Mouse (Mus musculus) heart, postnatal 14 days (tissue): Measurements from ENCODE around the gene Camta1. TPM values are rescaled to one million over a fixed set of nuclear protein-coding genes. Genes with fewer than 3 reads are reported as not detected.
A peak's percentile ranks its signal among the peaks of the same experiment; 100 is the strongest.

Experiments used
- DNase-seq, 2 experiments: peaks; one replicate each; pipeline ENCODE4 v3.0.0; 2021 to 2022
- intact Hi-C: fragments of 180-260 bp; cut with DNase I; formaldehyde crosslinking; loops from one replicate; pipeline ENCODE4 v1.15.1; 2025
- total RNA-seq, 2 experiments: library from RNA; stranded (reverse); gene quantifications; 2 replicates each; pipeline ENCODE4 v1.2.3; 2021

Camta1 gene
- total RNA-seq, 2 experiments from 2014 or later = 193 to 199 TPM

DNA sequence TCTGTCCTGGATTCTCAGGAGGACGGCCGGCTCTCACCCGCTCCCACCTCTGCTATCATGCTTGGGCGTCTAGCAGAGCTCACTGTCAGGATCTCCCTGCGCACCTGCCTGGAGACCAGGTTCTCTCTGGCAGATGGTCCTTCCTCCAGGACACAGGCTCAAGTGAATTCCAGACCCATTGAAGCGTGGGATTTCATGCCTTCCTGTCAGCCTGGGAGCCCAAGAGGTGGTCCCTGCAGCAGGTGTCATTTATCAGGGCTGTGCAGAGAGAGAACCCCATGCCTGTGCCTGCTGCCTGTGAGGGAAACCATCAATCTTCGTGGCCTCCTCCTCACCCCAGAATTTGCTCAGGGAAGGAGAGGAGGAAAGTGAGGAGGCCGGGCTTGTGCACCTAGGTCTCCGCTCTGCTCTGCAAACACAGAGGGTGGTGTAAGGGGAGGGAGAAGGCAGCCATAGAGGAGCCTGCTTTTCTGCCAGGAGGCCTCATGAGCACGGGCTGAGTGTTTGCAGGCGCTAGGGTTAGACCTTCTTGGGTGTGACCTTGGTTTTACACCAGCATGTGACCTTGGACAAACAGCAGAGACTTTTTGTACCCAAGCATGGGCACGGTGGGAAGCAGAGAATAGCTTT, 551.5 kb downstream of the Camta1 start:
- DNase-seq = no peak
- intact Hi-C loops = no loop called here

DNA sequence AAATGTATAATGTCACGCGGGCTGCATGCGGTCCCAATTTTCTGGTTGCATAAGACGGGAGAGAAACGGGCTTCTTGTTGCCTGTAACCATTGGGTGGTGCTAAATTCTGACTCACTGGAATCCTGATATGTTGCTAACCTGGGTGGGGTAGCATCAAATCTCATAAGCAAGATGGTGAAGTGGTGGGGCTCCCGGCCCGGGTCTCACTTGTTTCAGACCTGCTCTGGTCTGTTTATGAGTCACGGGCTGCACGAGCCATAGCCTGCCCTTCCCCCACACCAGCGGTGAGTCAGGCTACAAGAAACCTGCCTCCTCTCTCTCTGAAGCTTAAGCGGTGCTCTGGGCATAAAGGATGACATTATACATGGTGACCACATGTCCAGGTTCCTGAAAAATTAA, 554.8 kb downstream of the Camta1 start:
- intact Hi-C loops = no loop called here
- DNase-seq = no peak

DNA sequence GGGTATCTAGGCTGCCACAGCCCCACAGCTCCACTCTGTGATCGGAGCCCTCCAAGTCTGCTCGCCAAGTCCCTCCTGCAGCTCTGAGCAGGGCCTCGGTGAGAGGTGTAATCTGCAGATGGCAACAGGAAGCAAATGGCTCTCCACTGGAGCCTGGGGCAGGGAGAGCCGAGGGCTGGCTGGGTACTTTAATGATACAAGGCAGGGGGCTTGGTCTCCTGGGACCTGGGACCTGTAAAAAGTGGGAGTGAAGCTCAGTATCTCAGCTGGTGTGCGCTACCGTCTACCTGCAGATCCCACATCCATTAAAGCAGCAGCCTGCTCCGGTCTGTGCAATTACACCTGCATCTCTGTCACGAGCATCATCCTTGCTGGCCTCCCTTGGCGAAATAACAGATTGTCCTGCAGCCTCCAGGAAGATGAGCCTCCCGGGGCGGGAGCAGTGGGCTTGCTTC, 555.3 kb downstream of the Camta1 start:
- intact Hi-C loops = no loop called here
- DNase-seq = no peak

DNA sequence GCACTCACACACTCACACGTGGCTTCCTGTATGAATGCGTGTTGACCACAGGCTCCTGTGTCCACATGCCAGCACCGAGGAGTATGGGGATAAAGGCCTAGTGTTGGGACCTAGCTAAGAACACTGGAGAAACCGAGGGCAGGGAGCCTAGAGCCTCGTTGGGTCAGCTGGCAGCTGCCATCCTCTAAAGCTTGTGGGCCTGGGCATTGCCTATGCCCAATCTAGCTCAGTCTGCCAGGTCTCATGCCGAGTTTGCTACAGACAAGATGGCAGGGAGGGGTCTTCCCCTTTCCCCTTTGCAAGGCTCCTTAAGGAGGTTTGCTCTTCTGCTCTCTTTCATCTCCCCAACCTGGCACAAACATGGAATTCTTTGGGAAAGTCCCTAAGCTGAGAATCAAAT, 555.9 kb downstream of the Camta1 start:
- no peak for DNase-seq
- intact Hi-C loops = no loop called here

DNA sequence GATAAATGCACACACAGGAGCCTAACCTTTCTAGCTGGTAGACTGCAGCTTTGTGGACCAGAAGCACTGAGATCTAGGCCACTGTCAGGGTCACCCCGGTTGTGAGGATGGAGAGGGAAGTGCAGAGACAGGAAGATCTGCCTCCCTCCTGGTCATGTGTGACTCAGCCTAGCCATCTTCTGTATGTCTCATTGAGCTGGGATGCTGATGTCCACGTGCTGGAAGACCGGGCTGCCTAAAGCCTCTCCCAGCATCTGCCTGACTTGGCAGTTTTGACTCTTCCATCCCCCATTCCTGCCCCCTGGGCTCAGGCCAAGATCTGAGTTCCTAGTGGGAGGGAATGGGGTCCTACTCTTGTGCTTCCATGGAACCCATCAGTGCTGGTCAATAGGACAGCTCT, 557.7 kb downstream of the Camta1 start:
- intact Hi-C loops = loop anchor here (5.0 kb wide), 1 partner anchor 147 kb away; no protein-coding TSS in a partner anchor
- no peak for DNase-seq

DNA sequence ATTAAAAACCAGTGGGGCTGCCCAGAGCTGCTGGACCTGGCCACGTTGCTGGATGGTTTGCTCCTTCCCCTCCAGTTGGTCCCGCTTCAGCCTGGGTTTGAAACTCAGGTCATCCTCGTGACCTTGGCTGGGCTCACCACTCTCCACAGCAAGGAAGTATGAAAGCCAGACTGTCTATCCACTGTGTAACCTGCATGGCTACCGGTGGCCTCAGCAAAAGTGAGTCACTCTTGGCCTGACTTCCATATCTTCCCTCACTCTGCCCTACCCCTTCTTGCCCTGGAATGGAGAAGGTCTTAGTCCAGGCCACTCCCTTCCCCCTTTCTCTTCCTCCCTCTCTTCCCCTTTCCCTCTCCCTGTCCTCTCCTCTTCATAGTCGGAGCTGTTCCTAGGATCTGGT, 558.2 kb downstream of the Camta1 start:
- intact Hi-C loops = loop anchor here (5.0 kb wide), 1 partner anchor 146 kb away; no protein-coding TSS in a partner anchor
- DNase-seq = no peak

DNA sequence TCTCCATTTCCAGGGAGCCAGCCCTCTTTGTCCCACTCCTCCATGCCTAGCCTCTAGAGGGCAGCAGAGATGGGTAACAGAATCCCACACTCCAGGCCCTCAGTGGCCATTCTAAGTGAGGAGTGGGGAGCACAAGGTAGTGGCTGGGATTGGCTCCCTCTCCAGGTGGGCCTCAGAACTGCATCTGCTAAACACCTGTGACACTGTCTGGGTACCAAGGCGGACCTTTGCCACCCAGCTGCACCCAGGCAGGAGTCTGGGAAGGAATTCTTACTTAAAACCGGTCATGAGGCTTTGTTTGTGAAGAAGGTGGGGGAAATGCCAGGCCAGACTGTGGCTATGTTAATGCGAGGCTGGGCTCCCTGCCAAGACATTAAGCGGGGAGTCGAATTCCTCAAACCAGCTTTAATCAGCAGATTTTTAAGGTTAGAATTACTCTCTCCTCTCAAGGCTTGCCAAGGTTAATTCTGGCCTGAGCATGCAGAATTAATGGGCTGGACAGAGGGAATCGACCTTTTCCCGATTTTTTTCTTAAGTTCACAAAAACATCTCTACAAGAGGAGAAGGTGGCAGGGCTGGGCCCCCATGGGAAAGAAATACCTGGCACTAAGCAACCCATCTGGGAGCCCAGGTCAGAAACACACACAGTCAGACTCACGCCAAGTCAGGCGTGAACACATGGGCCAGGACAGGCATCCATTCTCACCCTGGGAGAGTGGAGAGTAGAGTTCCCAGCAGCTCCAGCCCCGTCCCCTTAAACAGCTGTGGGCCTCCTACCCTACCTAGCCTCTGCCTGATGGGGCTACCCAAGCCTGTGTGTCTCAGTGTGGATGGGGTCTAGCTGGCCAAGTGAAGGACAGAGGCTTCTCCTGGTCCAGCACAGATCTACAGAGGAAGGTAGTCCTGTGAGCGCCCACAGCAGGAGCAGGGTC, 559.2 kb downstream of the Camta1 start:
- intact Hi-C loops = loop anchor here (5.0 kb wide), 1 partner anchor 145 kb away; no protein-coding TSS in a partner anchor
- peak; percentile 8 to 27 for DNase-seq

DNA sequence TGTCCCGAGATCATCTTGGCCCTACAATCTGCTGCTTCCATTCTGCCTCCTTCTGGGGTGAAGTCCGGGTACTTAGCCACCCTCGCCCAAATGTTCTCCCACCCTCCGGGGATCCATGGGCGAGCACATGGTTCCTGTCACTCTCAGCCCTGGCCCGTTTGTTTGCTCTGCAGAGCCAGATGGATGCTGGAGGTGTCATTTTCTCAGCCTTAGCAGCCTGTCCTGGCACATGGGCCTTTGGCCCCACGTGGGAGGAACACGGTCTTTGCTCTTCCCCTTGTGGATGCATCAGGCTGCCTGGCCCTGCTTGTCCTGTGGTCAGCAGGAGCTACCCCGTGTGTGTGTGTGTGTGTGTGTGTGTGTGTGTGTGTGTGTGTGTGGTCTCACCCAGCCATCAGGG, 560.3 kb downstream of the Camta1 start:
- DNase-seq = no peak
- intact Hi-C loops = loop anchor here (5.0 kb wide), 1 partner anchor 144 kb away; no protein-coding TSS in a partner anchor

DNA sequence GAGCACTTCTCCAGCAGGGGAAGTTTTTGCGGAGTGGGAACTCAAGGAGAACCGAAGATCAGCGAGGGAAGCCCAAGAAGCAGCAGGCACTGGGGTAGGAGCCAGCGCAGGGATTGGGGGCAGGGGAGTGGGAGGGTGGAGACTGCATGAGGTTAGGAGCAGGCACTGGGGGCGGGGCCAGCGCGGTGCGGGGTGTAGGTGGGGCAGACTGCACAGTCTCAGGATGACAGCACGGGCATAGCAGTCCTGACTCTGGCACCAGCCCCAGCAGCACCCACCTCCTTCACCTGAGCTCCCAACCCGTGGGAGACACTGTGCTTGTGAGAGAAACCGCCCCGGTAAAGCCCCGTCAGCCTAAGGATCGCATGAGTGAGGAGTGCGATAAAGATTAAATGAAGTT, 561.0 kb downstream of the Camta1 start:
- DNase-seq = no peak
- intact Hi-C loops = loop anchor here (5.0 kb wide), 1 partner anchor 143 kb away; no protein-coding TSS in a partner anchor

DNA sequence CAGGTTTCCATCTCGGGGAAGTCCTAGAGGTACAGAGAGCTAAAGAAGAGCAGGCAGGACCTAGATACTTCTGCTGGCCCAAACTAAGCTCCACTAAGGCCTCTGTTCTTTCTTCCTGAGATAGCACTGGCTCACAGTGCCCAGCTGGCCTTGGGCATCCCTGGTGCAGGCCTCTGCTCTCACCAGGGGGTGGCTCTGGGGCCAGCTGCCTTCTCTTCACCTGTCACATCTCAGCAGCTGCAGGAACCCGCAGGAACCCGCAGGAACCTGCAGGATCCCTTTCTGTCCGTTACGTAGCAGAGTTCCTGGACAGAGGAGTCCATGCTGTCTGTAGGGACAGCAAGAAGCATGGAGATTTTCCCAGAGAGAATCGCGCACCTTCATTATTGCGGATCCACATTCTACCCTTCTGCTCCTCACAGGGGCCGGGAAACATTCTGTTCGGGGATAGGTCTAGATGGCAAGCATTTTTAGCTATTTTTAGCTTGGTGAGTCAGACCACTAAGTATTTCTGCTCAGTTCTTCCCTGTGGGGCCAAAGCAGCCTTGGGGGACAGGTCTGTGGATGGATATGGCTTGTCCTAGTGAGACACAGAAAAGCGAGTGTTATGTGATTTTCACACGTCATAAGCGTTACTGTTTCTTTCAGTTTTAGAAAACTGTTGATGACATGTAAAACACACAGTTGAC, 566.0 kb downstream of the Camta1 start:
- no peak for DNase-seq
- intact Hi-C loops = no loop called here

DNA sequence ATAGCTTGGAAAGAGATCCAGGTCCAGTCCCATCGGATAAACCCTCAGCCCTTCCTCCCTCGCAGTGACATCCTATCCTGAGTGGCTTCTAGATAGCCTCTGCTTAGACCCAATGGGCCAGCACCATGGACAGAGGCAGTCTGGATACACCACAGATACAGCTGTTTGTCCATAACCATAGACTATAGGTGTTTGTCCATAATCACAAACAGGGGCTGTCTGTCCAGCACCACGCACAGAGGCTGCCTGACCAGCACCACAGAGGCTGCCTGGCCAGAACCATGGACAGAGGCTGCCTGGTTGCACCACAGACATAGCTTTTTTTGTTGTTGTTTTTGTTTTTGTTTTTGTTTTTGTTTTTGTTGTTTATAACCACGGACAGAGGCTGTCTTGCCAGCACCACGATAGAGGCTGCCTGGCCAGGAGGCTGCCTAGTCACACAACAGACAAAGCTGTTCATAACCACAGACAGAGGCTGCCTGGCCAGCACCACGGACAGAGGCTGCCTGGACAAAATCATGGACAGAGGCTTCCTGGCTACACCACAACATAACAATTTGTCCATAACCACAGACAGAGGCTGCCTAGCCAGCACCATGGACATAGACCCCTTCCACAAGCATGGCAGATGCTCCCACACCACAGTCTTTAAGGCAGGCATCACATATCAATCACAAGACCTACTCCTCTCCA, 572.6 kb downstream of the Camta1 start:
- intact Hi-C loops = no loop called here
- peak; percentile 55 to 63 for DNase-seq

DNA sequence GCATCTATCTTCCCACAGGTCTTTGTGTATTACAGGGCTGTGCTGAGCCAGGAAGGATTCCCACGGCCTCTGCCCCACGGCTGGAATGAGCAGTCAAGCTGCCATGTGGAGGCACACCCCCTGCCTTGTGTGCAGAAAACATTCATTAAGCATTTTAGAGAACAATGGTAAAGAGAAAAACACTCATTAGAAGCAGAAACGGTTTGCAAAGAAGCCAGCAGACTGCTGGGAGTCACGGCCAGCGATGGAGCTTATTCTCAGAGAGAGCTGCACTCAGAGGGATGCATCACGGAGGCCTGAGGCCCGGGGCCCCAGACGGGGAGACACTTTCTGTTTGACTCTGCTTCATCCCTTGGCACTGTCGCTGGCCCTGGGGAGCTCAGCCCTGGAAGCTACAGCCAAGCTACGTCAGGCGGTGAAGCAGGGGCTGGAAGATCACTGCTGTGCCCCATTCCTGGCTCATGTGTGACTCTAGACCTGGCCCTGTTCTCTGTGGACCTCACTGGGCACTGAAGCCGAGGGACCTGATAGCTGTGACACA, 575.7 kb downstream of the Camta1 start:
- intact Hi-C loops = no loop called here
- DNase-seq = no peak

DNA sequence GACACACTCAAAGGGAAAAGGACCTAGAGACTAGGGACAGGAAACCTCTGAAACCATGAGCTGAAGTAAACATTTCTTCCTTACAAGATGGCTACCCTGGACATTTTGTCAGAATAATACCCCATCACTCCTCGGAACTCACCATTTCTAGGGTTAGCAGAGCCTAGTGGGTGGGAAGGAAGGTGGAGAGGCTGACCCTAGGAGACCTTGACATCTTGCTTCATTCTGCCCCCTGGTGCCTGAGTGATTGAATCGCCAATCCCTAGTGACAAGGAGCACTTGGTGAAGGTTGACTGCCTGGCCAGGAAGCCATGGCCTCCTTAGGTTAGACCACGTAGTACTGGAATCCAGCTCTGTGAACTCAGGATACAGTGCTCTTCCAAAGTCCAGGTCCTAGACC, 576.2 kb downstream of the Camta1 start:
- intact Hi-C loops = no loop called here
- DNase-seq = no peak

DNA sequence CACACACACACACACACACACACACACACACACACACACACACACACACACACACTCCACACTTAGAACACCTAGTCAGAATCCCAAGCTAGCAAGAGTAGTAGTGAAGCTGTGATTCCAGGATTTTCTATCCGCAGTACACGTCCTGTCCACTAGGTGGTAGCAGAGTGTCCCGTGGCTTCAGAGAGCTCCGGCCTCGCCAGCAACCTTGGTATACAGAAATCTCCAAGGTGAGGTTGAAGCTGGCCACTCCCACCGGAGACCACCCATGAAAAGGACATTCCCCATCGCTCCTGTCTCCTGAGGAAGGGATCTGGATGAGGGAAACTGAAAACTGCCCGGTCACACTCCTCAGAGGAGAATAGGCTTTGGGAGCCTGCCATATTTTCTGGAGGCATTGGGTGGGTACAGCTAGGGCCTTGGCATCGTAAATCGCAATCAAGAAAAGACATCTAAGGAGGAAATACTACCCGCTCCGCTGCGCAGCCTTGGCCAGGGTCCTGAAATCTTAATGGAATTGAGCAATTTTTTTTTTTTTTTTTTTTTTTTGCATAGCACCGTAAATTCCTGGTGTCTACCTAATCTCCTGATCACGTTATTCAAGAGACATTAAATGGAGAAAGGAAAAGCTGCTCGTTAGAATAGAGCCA, 578.5 kb downstream of the Camta1 start:
- peak; percentile 54 to 72 for DNase-seq
- intact Hi-C loops = loop anchor here (2.0 kb wide), 1 partner anchor 126 kb away; no protein-coding TSS in a partner anchor

DNA sequence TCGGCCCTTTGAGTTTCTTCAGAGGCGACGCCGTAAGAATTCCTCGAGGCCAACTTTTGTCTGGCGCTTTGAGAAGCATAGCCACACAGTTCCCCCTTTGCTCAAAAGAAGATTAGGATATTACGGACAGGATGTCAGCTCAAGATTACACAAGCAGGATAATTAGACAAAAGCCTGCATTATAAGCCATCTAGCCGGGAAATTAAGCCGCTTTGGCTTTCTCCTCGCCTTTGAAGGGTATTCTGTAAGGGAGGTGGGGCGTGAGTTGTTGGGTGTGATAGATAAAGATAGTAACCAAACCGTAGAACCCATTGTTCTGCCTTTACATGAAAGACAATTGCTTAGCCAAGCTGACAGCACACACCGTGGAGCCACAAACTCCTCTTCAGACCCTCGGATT, 579.6 kb downstream of the Camta1 start:
- intact Hi-C loops = loop anchor here (2.0 kb wide), 1 partner anchor 125 kb away; no protein-coding TSS in a partner anchor
- DNase-seq = no peak

DNA sequence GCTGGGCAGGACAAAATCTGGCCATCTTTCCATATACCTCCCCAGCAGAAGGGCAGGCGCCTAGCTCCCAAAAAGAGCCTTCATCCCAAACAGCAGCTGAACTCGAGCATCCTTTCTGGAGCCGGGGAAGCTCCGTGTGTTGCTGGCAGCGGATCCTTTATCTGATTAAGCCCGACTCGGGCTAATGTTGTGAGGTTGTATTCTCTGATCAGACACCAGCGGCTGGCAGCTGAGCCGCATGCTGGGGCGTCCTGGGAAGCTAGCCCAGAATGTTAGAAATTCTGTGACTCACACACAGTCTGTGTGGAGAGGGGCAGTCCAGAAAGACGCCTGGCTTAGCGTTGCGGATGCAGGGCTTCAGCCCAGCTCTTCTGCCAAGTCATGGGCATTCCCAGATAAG, 586.4 kb downstream of the Camta1 start:
- intact Hi-C loops = no loop called here
- peak; percentile 7 to 42 for DNase-seq

DNA sequence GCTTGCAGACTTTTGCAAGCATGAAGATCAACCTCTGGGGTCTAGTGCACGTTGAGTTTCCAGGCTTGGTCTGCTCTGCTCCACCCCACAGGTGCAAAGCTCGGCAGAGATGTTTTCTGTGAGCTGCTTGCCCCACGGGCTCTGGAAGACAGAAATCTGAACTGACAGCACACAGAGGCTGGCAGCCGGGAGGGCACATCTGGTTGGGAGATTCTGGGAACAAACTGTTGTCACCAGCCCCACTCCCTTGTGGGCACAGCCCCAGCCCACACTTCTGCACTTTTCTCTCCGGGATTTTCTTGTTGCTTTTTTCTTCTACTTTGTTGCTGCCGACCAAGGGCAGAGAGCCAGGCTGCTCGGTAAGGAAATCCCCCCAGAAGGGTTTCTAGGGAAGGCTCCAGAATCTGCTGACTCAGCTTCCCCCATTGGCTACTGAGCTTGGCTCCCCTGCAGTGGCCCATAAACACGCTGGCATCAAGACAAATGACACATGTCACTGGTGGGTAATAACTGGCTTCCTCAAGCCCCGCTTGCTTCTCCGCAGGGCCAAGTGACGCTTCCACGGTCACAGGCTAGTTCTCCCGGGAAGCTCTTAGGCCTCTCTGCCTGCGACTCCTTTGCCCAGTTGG, 597.8 kb downstream of the Camta1 start:
- intact Hi-C loops = no loop called here
- DNase-seq = no peak

DNA sequence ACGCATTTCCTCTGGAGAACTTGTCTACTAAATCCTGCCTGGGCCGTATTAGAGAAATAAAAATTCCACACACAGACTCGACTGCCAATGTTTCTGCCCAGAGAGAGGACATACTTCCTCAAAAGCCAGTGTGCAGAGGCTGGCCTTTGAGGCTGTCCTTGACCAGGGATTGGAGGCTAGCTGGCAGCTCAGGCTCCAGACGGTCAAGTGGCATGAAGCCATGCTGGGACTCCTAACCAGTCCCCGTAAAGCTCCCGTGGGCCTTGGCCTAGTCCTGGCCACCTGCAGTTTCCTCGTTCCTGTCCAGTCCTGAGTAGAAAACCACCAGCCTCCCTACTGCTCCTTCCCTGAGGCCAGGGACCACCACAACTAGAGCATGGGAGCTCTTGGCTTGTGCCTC, 598.6 kb downstream of the Camta1 start:
- intact Hi-C loops = no loop called here
- no peak for DNase-seq

DNA sequence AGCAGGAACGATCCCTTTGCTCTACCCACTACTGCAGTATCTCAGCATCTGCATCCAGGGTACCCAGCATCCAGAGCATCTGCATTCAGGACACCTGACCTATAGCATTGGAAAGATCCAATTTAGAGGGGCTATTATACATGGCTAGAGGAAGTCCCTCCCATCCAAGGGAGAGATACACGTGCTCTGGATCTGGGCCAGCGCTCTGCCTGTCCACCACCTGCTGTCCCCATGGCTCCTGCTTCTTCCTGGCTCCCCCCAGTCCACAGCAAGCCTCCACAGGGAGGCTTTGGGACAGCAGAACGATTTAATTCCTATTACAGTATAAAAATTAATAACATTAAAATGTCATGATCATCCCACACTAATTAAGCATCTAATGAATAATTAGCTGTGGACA, 605.1 kb downstream of the Camta1 start:
- intact Hi-C loops = no loop called here
- no peak for DNase-seq
